Mouse (Mus musculus): ENCODE measurements around the gene Mgst2. TPM values are rescaled to one million over a fixed set of nuclear protein-coding genes. Genes with fewer than 3 reads are reported as not detected.

Mgst2 gene
- total and polyA plus RNA-seq, 3 experiments, result 0.69 to 3.1 TPM; not detected in 1

- Histone ChIP-seq H3K9ac (ENCODE audit: control insufficient read depth, low read depth, low read length, poor library complexity, severe bottlenecking) (no peak overlapping the region), H3K9me3 (replicated peaks; ENCODE audit: insufficient read depth, low read length) (no peaks in the 10 kb centered on the region), H3K27ac (ENCODE audit: control insufficient read depth, low read depth, low read length) (no peak overlapping the region), H3K36me3 (ENCODE audit: control insufficient read depth in 1 of 2, insufficient read depth in 2 of 2, low read length in 2 of 2) (peaks cover 0 to 15% of the 10 kb centered on the region in 2 experiments; a peak in 2 of 4 replicates), H3K79me2 (ENCODE audit: control insufficient read depth, insufficient read depth, low read length, poor library complexity) (no peaks in the 10 kb centered on the region), H3K27me3 (ENCODE audit: control insufficient read depth in 1 of 2, insufficient read depth in 2 of 2, low read length in 2 of 2) (no peaks in the 10 kb centered on the region), H3K4me1 (ENCODE audit: control insufficient read depth in 1 of 2, insufficient read depth in 2 of 2, low read length in 2 of 2) (peaks cover 6 to 16% of the 10 kb centered on the region in 2 experiments; a peak in 3 of 4 replicates), H3K4me3 (ENCODE audit: control insufficient read depth in 1 of 2, insufficient read depth in 1 of 2, low read depth in 2 of 2, low read length in 2 of 2) (no peak overlapping the region)
- TF ChIP-seq ZKSCAN1 (IDR thresholded peaks at IDR 0.05; ENCODE audit: low read depth, low read length) (no peak), EP300 (IDR thresholded peaks at IDR 0.05; ENCODE audit: low read depth in 1 of 2, low read length in 2 of 2) (no peak), NRF1 (IDR thresholded peaks at IDR 0.05; ENCODE audit: insufficient read depth, low read depth, low read length, poor library complexity, severe bottlenecking) (no peak), E2F4 (IDR thresholded peaks at IDR 0.05; ENCODE audit: borderline replicate concordance, low read depth, low read length) (no peak), TCF12 (IDR thresholded peaks at IDR 0.05; ENCODE audit: low read depth, low read length) (no peak), RCOR1 (IDR thresholded peaks at IDR 0.05; ENCODE audit: low read depth, low read length) (no peak), MXI1 (IDR thresholded peaks at IDR 0.05; ENCODE audit: low read depth, low read length) (no peak), ETS1 (IDR thresholded peaks at IDR 0.05; ENCODE audit: low read depth, low read length) (no peak), NELFE (IDR thresholded peaks at IDR 0.05; ENCODE audit: low read depth, low read length) (no peak), UBTF (IDR thresholded peaks at IDR 0.05; ENCODE audit: borderline replicate concordance, insufficient read depth, low read depth, low read length) (no peak), CTCF (IDR thresholded peaks at IDR 0.05 in 2 of 3, conservative IDR thresholded peaks at IDR 0.05 in 1 of 3; ENCODE audit: control insufficient read depth in 1 of 3, insufficient read depth in 1 of 3, low read depth in 2 of 3, low read length in 3 of 3, poor library complexity in 1 of 3, severe bottlenecking in 1 of 3) (no peak), CHD1 (IDR thresholded peaks at IDR 0.05; ENCODE audit: low read depth, low read length) (no peak), TAL1 (IDR thresholded peaks at IDR 0.05; ENCODE audit: low read length) (no peak), SIN3A (IDR thresholded peaks at IDR 0.05; ENCODE audit: low read length) (no peak), ZMIZ1 (IDR thresholded peaks at IDR 0.05; ENCODE audit: low read depth, low read length) (no peak), CHD2 (IDR thresholded peaks at IDR 0.05; ENCODE audit: low read length) (no peak)
- DNase-seq (ENCODE audit: low read depth, low spot score), result no peak
Measured at GRCm38 (mm10) chr3:51717455-51717854, 57.3 kb downstream of the Mgst2 start.

DNA sequence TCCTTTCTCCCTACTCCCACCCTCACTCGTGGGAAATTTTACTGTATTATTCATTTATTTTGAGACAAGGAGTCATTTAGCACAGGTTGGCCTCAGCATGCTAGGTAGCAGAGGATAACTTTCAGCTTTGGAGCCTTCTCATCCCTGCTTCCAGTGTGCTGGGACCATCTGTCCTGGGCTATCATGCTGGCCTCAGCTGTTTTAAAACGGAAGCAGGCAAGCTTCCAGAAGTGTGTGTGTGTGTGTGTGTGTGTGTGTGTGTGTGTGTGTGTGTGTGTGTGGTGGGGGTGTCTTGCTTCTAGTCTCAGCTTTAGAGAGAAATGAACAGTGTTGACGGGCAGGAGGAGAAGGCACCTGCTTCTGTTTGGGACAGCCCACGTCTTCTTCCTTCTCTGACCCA, 57.7 kb downstream of the Mgst2 start:
- Histone ChIP-seq H3K27ac (ENCODE audit: control insufficient read depth, low read depth, low read length) (no peak overlapping the region), H3K79me2 (ENCODE audit: control insufficient read depth, insufficient read depth, low read length, poor library complexity) (no peaks in the 10 kb centered on the region), H3K9me3 (replicated peaks; ENCODE audit: insufficient read depth, low read length) (no peaks in the 10 kb centered on the region), H3K36me3 (ENCODE audit: control insufficient read depth in 1 of 2, insufficient read depth in 2 of 2, low read length in 2 of 2) (peaks cover 0 to 11% of the 10 kb centered on the region in 2 experiments; a peak in 2 of 4 replicates), H3K4me1 (ENCODE audit: control insufficient read depth in 1 of 2, insufficient read depth in 2 of 2, low read length in 2 of 2) (peaks cover 2 to 16% of the 10 kb centered on the region in 2 experiments; a peak in 3 of 4 replicates), H3K27me3 (ENCODE audit: control insufficient read depth in 1 of 2, insufficient read depth in 2 of 2, low read length in 2 of 2) (no peaks in the 10 kb centered on the region), H3K4me3 (ENCODE audit: control insufficient read depth in 1 of 2, insufficient read depth in 1 of 2, low read depth in 2 of 2, low read length in 2 of 2) (no peak overlapping the region), H3K9ac (ENCODE audit: control insufficient read depth, low read depth, low read length, poor library complexity, severe bottlenecking) (no peak overlapping the region)
- TF ChIP-seq RCOR1 (IDR thresholded peaks at IDR 0.05; ENCODE audit: low read depth, low read length) (no peak), GABPA (IDR thresholded peaks at IDR 0.05; ENCODE audit: low read depth, low read length) (no peak), EP300 (IDR thresholded peaks at IDR 0.05; ENCODE audit: low read depth in 1 of 2, low read length in 2 of 2) (no peak)
- DNase-seq (ENCODE audit: low read depth, low spot score), result no peak
